Mouse (Mus musculus) cerebellum, postnatal 36 days (tissue): Measurements from ENCODE around the gene Mrps16.

Source experiments
- DNase-seq, 2 experiments: peaks; one replicate each; pipeline ENCODE4 v3.0.0; 2021 to 2022; ENCODE audit warnings: mixed read lengths in 2 of 2

The Mrps16 gene

DNA sequence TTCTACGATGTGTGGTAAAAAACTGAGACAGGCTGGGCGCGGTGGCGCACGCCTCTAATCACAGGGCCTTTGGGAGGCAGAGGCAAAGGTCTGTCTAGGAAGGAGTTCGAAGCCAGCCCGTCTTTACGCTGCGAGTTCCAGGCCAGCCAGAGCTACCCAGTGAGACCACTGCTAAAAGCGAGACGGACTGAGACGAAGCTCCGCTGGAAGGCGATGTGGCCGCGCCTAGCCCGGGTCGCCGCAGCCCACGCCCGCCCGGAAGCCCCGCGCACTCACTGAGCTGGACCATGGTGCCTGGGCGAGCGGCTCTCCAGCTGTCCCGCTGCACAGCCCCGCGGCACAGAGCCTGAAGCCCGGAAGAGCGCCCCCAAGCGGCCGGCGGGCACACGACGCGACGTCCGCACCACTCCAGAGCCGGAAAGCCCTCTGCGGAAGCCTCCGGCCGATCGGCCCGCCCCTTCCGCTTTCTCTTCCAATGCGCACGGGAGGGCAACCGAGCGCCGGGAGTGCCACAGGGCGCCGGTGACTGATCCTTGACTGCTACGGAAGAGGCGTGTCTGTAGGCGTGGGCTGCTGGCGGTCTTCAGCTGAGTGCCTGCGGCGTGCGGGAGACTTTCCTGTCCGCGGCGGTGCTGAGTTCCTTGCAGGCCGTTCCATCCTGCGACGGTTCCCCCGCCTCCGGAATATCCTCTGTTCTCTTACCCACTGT is at the start of gene Mrps16:
Mrps16 (minus strand) TSS at position 430 of the 709 bp plus-strand sequence.
- peak; percentile 91 to 95 for DNase-seq

DNA sequence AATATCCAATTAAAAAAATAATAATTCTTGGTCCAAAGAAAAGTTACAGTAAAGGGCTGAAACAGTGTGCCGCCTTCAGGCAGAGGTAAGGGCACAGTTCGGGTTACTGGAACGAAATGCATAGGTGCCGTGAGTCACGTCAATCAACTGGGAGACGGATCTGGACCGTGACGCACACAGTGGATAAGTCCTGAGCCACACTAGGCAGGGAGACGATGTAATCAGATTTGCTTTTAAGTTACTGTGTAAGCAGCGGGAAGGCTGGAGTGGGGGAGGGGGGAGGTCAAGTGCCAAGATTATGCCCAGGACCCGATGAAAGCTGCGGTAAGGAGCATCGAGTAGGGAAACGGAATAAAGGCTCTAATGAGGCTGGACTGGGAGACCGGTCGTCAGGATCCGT is 48.8 kb upstream of the Mrps16 start:
- no peak for DNase-seq

DNA sequence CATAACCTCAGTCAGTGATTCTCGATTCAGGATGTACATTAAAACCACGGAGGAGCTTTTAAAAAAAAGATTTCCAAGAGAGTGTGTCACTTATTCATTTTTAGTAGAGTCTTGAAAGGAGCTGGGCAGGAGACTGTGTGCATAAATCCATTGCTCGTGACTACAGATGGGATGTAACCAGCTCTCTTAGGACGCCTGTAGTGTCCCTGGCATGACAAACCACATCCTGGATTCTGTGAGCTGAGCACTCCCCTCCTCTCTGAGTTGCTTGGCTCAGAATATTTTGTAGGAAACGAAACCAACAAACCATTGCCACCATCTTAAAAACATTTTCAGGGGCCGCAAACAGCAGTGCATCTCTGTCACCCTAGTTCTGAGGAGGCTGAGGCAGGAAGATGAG is 43.5 kb upstream of the Mrps16 start:
- no peak for DNase-seq

- no peak for DNase-seq
These were observed 39.0 kb upstream of the Mrps16 start for GRCm38 (mm10) chr14:20432420-20432819.

DNA sequence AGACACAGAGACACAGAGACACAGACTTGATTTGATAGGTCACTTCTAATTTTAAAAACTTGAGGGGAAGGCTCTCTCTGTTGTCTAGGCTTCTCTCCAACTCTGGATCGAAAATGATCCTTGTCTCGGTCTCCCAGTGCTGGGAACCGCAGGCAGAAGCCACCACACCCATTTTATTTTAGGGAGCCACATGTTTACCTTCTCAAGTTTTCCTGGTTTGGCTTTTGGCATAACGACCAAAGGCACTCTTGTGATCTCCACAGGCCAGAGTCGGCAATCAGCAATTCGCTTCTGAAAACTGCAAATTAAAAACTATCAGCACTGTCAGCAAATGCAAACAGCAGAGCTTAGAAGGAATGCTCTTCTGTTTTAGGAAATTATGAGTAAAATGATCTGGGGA is 38.3 kb upstream of the Mrps16 start:
- no peak for DNase-seq

DNA sequence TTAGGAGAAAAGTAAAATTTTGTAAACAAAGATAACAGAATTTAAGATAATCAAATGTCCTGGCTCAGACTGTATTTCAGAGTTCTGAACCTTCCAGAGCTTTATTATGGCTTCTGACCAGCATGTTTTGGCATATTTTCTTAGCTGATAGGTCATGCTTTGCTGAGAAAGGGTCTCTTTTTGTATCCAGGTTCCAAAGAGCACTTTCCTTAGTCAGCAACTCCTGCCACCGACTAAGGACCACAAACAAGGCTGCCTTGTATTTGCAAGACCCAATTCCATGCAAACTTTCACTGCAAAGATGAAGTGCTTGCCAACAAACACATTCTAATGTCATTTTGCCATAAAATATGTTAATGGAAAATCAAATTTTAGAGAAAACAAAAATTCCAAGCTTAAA is 36.4 kb upstream of the Mrps16 start:
- DNase-seq: no peak

DNA sequence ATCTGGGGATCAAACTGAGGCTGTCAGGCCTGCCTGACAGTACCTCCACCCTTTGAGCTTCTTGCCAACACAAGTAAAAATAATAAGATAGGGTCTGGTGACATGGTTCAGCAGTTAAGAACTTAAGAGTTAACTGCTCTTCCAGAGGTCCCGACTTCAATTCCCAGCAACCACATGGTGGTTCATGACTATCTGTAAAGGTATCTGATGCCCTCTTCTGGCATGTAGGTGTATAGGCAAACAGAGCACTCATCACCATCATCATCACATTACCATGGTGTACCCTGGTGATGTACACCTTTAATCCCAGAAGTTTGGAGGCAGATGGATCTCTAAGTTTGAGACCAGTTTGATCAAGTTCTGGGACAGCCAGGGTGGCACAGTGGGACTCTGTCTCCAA is 35.2 kb upstream of the Mrps16 start:
- no peak for DNase-seq

GRCm38 (mm10) chr14:20423046-20423445 is 29.6 kb upstream of the Mrps16 start:
- DNase-seq: no peak

- no peak for DNase-seq
These were observed 28.8 kb upstream of the Mrps16 start for GRCm38 (mm10) chr14:20422257-20422656.

DNA sequence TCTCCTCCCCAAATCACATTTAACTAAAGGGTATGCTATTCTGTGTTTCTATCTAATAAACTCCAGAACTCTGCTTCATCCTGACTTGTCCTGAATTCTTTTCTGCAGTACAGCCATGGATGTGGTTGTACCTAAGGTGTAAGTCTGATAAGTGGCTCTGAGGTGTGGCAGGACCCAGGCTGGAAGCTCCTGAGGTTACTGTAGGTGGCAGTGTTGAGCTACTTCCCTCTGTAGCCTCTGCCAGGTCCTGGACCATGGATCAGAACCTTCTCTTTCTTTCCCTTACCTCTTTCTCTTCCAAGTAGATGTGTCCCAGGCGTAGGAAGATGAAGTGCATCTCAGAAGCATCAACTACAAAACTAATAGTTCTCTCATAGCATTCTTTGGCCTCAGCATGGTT is 6.6 kb upstream of the Mrps16 start:
- DNase-seq: peak; percentile 18 to 28

DNA sequence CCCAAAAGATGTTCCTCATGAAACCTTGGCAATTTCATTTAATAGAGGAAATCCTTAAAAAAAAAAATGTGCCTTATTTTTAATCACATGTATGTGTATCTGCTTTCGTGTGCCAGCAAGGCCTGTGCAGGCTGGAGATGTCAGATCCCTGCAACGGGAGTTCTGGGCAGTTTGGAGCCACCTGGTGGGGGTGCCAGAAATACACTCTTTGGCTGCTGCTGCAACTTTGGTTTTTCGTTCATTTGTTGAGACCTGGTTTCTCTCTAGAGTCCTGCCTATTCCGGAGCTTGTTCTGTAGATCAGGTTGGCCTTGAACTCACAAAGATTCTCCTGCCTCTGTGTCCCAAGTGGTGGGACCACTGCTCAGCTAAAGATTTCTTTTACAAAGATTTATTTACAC is 5.4 kb upstream of the Mrps16 start:
- DNase-seq: no peak

DNA sequence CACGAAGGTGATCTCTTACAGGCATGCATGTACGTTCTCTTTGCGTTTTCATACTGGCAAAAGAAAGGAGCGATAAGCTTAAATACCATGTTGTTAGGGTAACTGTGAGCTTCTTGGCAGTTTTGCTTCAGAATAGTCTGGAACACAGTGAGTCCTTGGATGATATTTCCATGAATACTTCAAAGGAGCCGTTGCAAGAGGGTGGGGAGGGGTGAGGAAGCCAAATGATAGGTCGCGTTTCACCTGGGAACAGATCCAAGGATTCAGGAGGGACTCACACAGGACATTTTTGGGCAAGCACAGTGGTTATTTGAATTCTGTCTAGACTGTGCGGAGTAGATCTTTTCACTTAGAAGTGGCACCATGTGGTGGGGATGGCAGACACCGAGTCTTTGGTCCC is 3.8 kb upstream of the Mrps16 start:
- DNase-seq: no peak

DNA sequence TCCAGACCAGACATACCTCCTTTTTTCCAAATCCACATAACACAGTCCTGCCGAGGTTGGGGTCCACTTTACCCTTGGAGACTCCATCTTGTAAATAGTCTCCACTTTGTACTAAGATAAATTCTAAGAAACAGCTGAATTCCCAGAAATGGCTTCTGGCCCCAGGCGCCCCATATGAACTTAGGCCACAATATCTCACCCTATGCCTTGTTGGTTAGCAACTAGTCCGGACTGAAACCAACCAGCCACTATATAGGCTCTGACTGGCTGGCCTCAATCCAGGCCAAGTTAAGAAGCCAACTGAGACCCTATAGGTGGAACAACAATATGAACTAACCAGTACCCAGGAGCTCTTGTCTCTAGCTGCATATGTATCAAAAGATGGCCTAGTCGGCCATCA is 1.1 kb downstream of the Mrps16 start:
- DNase-seq: no peak

DNA sequence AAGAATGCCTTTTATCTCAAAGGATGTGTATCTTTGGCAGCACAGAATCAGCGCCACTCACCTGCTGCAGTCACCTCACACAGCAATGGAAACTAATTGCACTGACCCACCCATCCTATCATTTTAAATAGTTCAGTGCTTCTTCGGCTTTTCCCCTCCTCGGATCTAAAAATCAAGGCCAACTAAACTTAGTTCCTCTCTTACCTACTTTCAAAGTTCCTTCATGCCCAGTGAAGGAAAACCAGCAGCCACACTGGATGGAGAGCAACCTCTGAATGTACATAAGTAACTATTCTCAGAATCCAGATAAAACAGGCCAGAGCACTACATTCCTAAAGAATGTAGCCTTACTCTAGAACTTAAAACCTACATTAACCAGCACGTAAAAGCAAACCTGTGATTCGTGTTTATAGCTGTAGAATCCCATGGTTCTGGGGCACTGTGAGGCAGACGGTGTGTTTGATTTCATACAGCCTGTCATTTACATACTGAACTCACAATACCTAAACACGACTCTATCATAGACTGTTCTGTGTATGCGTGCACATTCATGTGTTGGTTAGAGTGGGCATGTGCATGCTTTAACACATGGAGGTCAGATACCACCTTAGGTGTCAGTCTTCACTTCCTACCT is 3.9 kb downstream of the Mrps16 start:
- DNase-seq: no peak

- peak; percentile 95 to 97 for DNase-seq
These were observed 4.8 kb downstream of the Mrps16 start, which contains the start of gene Dnajc9 for GRCm38 (mm10) chr14:20388441-20389129. TSS of gene Dnajc9 (minus strand) at chr14:20388910.

- DNase-seq: no peak
These were observed 13.5 kb downstream of the Mrps16 start for GRCm38 (mm10) chr14:20379753-20380430.

DNA sequence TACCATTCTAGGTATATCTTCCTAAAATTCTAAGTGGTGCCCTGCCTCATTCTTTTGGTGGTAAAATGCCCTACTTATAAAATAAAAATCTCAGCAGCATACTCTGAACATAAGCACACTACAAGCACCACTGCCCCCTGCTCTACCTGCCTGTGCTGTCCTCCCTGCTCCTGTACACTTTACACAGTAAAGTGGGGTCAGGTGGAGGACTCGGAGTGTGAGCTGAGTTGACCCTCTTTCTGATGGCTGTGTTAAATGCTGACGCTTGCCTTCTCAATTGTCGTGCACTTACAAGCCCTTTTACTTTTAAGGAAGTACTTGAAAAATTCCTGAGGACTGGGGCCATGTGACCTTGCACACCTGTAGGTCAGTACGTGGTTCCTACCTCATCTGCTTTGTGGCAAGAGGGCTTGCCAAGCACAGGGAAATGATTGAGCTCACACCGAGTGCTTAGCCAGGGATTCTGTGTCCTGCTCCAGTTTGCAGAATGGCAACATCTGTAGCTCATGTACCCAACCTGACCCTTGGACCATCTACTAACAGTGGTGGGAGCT is 14.3 kb downstream of the Mrps16 start:
- DNase-seq: no peak

- peak; percentile 36 to 40 for DNase-seq
These were observed 14.9 kb downstream of the Mrps16 start for GRCm38 (mm10) chr14:20378313-20379061.

DNA sequence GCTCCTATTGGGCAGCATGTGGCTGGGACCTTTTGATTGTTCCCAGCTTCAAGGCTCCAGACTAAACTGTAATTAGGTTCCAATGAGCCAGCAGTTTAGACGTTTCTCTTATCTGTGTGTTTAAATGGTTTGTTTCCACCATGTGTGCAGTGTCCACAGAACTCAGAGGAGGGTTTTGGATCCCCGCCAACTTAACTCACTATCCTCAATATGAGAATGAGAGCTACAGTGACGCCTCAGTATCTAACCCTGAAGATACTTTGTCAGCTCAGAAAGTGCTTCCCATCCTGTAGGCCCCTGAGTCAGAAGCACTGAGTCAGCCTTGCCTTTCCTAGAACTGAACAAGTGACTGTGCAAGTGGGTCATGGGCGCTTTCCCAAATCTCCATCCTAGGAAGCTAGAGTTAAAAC is 16.3 kb downstream of the Mrps16 start:
- DNase-seq: no peak

DNA sequence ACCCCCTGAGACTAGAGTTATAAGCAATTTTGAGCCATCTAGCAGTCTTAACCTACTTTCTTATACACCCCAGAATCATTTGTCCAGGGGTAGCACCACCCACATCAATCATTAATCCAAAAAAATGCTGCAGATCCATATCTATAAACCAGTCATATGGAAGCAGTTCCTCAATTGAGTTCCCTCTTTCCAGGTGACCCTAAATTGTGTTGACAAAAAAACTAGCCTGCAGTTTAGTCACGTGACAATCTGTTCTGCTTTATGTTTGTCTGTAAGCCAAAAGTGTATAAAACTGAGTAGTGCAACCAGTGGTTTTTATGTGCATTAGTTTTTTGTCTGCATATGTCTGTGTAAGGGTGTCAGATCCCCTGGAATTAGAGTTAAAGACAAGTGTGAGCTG is 21.6 kb downstream of the Mrps16 start:
- DNase-seq: no peak

DNA sequence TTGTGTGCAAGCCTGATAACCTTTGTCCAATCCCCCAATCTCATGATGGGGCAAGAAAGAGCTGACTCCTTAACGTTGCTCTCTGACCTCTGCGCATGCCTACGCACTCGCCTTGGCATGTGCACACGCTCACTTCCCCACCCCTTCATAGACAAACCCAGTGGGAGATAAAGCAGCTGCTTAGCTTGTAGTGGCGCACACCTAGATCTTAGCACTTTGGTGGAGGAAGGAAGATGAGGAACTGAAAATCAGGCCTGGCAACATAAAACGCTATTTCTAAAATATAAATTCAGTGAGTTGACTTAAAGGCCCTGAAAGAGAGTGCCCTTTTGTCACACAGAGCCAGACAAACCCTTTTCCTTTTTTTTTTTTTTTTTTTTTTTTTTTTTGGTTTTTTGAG is 22.6 kb downstream of the Mrps16 start:
- no peak for DNase-seq

DNA sequence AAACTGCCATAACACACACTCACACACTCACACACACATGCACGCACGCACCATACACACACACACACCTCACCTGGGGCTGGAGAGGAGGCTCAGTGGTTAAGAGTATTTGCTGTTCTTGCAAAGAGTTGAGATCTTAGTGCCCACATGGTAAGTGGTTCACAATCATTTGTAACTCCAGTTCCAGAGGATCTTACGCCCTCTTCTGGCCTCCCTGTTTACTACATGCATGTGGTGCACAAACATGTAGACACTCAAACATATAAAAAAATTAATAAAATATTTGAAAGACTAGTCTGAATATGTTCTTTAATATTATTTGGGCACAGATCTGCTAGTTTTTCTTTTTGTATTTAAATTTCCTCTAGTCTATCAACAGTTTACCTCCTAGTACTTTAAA is 25.2 kb downstream of the Mrps16 start:
- DNase-seq: no peak
